Mouse (Mus musculus): ENCODE measurements around the gene Cenpk. TPM values are rescaled to one million over a fixed set of nuclear protein-coding genes. Genes with fewer than 3 reads are reported as not detected.

The Cenpk gene
- polyA plus RNA-seq (2017; shearing (Covaris generic)), result 4.1 TPM

DNA sequence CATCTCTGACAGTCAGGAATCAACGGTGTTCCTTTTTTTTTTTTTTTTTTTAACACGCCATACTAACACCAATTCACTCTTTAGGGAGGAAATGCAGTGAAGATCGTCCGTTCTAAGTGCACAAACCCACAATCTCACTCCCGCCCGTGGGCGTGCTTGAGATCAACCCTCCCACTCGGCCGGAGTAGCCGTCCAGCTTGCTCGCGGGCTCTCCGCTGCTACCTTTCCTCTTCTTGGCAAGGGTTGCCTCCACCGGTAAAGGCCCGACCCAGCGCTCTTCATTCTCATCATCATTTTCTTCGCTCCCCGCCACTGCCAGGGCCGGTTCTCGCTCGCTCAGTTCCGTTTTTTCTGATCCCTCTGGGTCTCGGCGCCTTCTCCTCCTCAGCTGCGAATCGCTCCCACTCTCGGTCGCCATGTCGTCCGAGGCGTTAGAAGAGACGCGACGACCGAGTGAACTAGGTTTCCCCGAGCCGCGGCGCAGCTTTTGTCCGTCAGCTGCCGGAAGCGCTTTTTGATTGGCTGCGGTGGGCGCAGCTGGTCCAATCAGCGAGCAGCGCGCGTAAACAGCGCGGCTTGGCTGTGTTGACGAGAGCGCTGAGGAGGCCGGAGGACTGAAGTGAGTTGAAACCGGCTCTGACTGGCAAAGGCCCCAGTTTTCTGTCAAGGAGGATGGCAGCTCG lies at the start of gene Cenpk, which contains the start of gene Ppwd1:
Gene Cenpk, plus strand, starts transcription at position 228 of the 683 bp plus-strand sequence.
Gene Ppwd1, minus strand, starts transcription at position 460 of the 683 bp plus-strand sequence.

DNA sequence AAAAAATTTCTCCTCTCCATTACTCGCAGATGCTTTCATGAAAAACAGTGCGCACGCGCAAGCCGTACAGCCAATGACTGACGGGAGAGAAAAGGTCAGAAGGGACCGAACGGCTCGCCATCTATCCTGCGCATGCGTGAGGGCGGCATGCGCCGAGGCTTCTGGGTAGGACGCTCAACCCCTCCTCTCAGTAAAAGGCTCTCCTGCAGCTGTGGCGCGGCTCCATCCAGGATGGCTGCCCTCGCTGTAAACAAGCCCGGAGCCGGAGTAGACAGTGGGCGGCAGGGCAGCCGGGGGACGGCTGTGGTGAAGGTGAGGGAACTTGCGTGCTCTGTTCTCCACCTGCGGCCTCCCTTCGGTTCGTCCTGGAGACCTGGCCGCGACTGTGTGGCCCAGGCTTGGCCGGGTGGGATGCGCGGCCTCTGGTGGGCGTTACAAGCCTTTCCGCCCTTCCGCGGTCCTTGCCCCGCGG lies 49.7 kb upstream of the Cenpk start, which contains the start of gene Trim23:
Gene Trim23, plus strand, starts transcription at position 148 of the 472 bp plus-strand sequence.

GRCm38 (mm10) chr13:104287366-104288225 lies 59.2 kb downstream of the Cenpk start, which contains the start of gene Adamts6:
Gene Adamts6, plus strand, starts transcription at chr13:104287835.

Other genes with a start within 250 kb of the Cenpk start
- 15.0 TPM for gene Nln, start 119.0 kb upstream of the Cenpk start, polyA plus RNA-seq (2017; shearing (Covaris generic))
- 0.56 TPM for gene Sgtb, start 118.9 kb upstream of the Cenpk start, polyA plus RNA-seq (2017; shearing (Covaris generic))
- gene Trappc13, start 50.1 kb upstream of the Cenpk start, polyA plus RNA-seq (2017; shearing (Covaris generic)), result 55.8 TPM
- 21.0 TPM for gene Trim23, start 49.8 kb upstream of the Cenpk start, polyA plus RNA-seq (2017; shearing (Covaris generic))
- 11.9 TPM for gene Ppwd1, start 232 bp downstream of the Cenpk start, polyA plus RNA-seq (2017; shearing (Covaris generic))
- 35.3 TPM for gene Adamts6, start 59.2 kb downstream of the Cenpk start, polyA plus RNA-seq (2017; shearing (Covaris generic))

Data from inflammation-experienced regulatory T-cells, adult 16 weeks (primary cell).